Mouse (Mus musculus) ES-Bruce4 (cell line): ENCODE measurements around the gene Pde6d.

Source experiments
- CTCF ChIP-seq: IDR thresholded peaks from one replicate; pipeline ENCODE4 v1.8.1; 2011; ENCODE audit warnings: low read depth, low read length
- EP300 ChIP-seq: IDR thresholded peaks from 2 replicates; pipeline ENCODE4 v1.6.1; 2011; ENCODE audit warnings: low read depth, low read length; ENCODE audit not compliant: insufficient read depth

DNA sequence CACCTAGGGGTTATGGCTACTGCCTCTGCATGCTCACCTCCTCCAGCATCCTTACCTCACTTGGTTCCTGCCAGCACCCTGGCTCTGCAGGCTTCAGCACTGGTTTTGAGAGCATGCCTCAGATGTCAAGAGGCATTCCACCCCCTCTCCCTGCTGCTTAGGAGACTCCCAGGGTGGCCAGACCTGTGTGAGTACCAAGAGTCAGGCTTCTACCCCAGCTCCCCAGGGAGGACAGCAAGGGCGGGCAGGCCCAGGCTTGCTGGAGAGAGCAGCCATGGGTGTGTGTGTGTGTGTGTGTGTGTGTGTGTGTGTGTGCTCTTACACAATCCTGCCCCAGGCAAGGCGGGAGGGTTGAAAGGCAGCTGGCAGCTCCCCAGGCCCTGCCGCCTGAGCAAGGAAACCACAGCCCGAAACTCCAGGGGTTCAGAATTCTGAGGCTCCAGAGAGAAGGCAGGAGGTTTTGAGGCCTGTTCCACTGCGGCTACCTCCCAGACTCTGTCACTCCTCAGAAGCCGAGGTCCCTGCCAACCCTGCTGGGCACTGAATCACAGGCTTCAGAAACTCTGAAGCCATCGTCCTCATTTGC, 60.0 kb downstream of the Pde6d start:
- 0 out of 2 replicates have a peak, but pooled peaks have one; percentile 45 for TF ChIP-seq EP300
- TF ChIP-seq CTCF, result no peak
